Mouse (Mus musculus) layer of hippocampus, adult 9-11 months (tissue): ENCODE results near the gene Cyp2d22.

Source experiments
- DNase-seq: peaks from one replicate; pipeline ENCODE4 v3.0.0; 2022

The Cyp2d22 gene

DNA sequence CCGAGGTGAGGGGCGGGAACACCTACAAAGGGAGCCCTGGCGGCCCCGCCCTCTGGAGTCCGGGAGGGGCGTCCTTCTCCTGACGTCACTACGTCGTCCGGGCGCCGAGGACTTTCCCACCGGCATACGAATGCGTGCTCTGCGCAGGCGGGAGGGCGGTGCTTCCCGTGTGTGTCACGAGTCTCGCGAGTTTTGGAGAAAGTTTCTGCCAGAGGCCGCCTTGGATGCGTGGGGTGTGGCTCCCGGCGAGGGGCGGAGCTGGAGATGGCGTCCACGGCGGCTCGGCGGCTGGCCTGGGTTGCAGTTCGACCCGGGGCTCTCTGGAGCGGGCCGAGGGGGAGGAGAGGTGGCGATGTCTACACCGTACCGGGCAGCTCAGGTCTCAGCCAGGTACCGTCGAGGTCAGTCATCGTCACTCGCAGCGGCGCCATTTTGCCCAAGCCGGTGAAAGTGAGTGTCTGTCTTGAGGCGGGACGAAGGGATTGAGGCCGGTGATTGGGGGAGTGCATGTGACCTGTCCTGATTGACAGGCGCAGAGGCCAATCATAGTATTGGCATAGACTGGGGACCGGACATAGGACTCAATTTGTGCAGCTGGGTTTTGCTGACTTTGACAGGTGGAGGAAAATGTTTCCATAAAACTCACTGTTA is 34.1 kb downstream of the Cyp2d22 start:
- peak; percentile 98 for DNase-seq

- no peak for DNase-seq
Observed at GRCm38 (mm10) chr15:82344971-82345370, 35.1 kb downstream of the Cyp2d22 start.

GRCm38 (mm10) chr15:82343368-82344287 is 36.4 kb downstream of the Cyp2d22 start:
- no peak for DNase-seq

- DNase-seq: no peak
Observed at GRCm38 (mm10) chr15:82342543-82342935, 37.5 kb downstream of the Cyp2d22 start.

GRCm38 (mm10) chr15:82341675-82342542 is 38.2 kb downstream of the Cyp2d22 start:
- no peak for DNase-seq

GRCm38 (mm10) chr15:82341036-82341501 is 39.0 kb downstream of the Cyp2d22 start:
- DNase-seq: no peak

DNA sequence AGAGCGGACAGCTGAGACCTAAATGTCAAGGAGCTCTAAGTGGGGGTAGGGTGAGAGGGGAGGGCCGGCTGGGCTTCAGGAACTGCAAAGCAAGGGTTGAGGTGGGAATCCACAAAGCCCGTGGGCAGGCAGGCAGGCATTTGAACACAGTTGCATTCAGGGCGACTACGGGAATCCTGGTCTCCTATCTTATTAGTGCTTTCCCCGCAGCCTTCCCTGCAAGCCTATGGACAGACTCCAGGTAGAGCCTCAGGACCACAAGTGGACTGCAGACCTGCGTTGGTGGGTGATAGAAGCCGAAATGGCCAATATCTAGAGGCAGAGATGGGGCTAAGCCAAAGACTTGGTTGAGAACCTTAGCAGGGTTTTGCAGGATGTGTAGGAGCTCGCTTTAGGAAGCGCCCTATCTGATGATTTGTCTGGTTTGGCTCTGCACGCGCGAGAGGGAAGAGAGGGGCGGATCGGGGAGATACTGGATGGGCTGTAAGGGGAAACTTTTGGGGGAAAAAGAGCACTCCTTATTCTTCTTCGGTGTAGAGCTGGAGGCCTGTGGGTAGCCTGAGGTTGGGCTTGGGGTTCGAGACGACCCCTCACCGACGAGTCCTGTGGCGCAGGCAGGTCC is 39.5 kb downstream of the Cyp2d22 start:
- no peak for DNase-seq

DNA sequence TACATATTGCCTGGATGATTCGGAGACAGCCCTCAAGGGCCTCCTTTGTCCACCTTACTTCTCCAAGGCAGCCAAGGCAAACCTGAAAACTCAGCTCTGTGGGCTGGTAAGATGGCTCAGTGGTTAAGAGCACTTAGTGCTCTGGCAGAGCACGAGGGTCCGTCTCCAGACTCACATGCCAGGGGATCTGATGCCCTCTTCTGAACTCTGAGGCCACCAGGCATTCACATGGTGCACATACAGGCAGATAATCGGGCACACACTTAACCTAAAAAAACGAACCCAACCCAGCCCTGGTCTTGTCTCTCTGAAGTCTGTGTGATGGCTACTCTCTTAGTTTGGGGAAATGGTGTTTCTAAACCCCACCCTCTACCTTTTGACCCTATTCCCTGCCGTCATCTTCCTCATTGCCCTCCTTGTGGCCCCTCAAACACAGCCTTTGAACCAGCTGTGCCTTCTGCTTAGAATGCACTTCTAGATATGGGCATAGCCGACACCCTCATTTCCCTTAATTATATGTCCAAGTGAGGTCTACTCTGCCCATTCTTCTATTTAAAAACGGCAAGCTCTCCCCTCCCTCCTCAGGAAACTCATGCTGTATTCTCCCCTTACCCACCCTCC is 40.3 kb downstream of the Cyp2d22 start:
- no peak for DNase-seq

DNA sequence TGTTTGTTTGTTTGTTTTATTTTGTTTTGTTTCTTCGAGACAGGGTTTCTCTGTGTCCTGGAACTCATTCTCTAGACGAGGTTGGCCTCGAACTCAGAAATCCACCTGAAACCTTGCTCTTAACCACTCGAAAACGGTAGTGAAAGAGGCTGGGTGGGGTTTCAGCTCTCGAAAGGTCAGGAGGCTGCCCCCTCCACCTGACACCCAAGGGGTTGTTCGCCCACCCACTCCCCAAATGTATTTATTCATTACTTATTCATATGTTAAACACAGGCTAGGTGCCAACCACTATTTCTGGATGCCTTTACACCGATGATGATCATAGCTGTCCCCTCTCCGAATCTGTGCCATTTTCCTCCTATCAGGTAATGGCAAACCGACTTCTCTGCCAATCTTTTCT is 40.9 kb downstream of the Cyp2d22 start:
- DNase-seq: no peak

- peak; percentile 95 for DNase-seq
Observed at GRCm38 (mm10) chr15:82338593-82339112, 41.4 kb downstream of the Cyp2d22 start, which contains the start of the genes Naga, Pheta2 and Smdt1. Naga (minus strand) TSS chr15:82338925. Pheta2 (plus strand) TSS chr15:82338942. Smdt1 (plus strand) TSS chr15:82338959.

GRCm38 (mm10) chr15:82337875-82338274 is 42.2 kb downstream of the Cyp2d22 start:
- DNase-seq: no peak

GRCm38 (mm10) chr15:82336629-82337028 is 43.4 kb downstream of the Cyp2d22 start:
- DNase-seq: no peak

DNA sequence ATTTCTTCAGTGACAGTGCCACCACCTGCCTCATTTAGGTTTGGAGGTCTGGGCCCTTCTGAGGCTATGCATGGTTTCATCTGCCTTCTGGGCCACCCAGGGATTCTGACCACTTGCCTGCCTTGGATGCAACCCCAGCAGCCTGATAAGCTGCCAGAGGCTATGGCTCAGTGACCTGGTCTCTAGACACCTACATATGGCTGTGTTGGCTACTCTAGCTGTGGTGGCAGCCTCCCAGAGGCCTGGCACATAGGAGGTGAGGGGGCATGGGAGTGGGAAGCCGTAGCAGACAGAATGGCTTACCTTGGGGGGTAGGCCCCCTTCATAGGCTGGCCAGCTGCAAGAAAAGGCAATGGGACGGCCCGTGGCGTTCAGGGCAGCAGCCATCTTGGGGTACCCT is 44.9 kb downstream of the Cyp2d22 start:
- no peak for DNase-seq

DNA sequence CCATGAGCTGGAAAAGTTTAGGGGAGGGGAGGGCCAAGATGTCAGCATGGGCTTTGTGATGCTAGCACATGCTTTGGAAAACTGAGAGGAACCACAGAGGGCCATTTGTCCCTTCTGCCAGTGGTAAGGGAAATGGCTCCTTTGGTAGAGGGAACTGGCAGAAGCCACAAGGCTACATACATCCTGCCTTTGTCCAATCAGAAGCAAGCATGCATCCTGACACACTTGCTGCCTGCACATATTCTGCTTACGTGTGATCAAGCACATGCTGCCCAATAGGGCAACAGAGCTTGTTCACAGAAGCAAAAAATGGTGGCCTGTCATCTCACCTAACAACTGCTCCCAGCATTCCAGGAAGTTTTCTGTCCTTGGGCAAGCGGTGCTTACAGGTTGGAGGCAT is 54.7 kb downstream of the Cyp2d22 start:
- no peak for DNase-seq

GRCm38 (mm10) chr15:82322195-82322594 is 57.9 kb downstream of the Cyp2d22 start:
- no peak for DNase-seq
